Mouse (Mus musculus) c-Kit-positive CD71-negative TER-119-negative erythroid progenitor cells, embryonic 14.5 days (primary cell): ENCODE data around the gene Arhgap27.

Experiments
- DNase-seq: peaks from one replicate; pipeline ENCODE4 v3.0.0-alpha.2; 2013; ENCODE audit warnings: low read depth

The Arhgap27 gene

GRCm38 (mm10) chr11:103356032-103356571, 7.4 kb downstream of the Arhgap27 start:
- DNase-seq = no peak

- no peak for DNase-seq
These were observed 8.2 kb downstream of the Arhgap27 start for GRCm38 (mm10) chr11:103355251-103355650.

GRCm38 (mm10) chr11:103354033-103354432, 9.5 kb downstream of the Arhgap27 start:
- no peak for DNase-seq

GRCm38 (mm10) chr11:103352239-103352814, 11.2 kb downstream of the Arhgap27 start:
- DNase-seq = no peak

GRCm38 (mm10) chr11:103350711-103351315, 12.7 kb downstream of the Arhgap27 start:
- DNase-seq = no peak

- DNase-seq = no peak
These were observed 13.8 kb downstream of the Arhgap27 start for GRCm38 (mm10) chr11:103349699-103350098.

- no peak for DNase-seq
These were observed 16.8 kb downstream of the Arhgap27 start for GRCm38 (mm10) chr11:103346657-103347056.

- DNase-seq = no peak
These were observed 17.3 kb downstream of the Arhgap27 start for GRCm38 (mm10) chr11:103346236-103346635.

- no peak for DNase-seq
These were observed 17.9 kb downstream of the Arhgap27 start for GRCm38 (mm10) chr11:103345408-103346091.

GRCm38 (mm10) chr11:103344494-103345332, 18.8 kb downstream of the Arhgap27 start:
- no peak for DNase-seq

- no peak for DNase-seq
These were observed 19.6 kb downstream of the Arhgap27 start for GRCm38 (mm10) chr11:103343881-103344280.

- DNase-seq = no peak
These were observed 20.4 kb downstream of the Arhgap27 start for GRCm38 (mm10) chr11:103343063-103343462.

- DNase-seq = no peak
These were observed 22.8 kb downstream of the Arhgap27 start for GRCm38 (mm10) chr11:103340677-103341076.

GRCm38 (mm10) chr11:103340130-103340529, 23.4 kb downstream of the Arhgap27 start:
- DNase-seq = no peak

- no peak for DNase-seq
These were observed 23.9 kb downstream of the Arhgap27 start for GRCm38 (mm10) chr11:103339414-103340119.

- no peak for DNase-seq
These were observed 24.8 kb downstream of the Arhgap27 start for GRCm38 (mm10) chr11:103338671-103339070.

- no peak for DNase-seq
These were observed 25.4 kb downstream of the Arhgap27 start for GRCm38 (mm10) chr11:103338119-103338518.

GRCm38 (mm10) chr11:103337180-103337579, 26.3 kb downstream of the Arhgap27 start:
- no peak for DNase-seq

GRCm38 (mm10) chr11:103335561-103335960, 27.9 kb downstream of the Arhgap27 start:
- no peak for DNase-seq

GRCm38 (mm10) chr11:103334925-103335324, 28.6 kb downstream of the Arhgap27 start:
- DNase-seq = no peak

- DNase-seq = no peak
These were observed 29.6 kb downstream of the Arhgap27 start for GRCm38 (mm10) chr11:103333719-103334398.
